Mouse (Mus musculus): ENCODE data around the gene Slc16a8.

The Slc16a8 gene

DNA sequence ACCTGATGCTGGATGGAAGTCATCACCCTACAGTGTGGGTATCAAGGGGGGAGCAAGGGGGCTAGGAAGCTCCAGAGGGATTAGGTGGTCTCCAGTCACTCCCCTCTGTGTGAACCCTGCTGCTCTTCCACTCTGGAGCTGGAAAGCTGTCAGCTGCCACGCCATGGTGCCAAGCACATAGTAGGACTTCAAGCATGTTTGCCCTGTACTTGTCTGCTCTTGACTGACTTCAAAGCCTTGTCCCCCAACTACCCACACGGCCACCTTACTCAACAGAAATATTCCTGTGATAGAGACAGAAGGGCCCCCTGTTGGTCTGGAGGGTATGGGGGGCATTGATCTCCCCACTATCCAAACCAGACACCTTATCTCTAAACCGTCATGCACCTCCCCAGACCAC lies 38.4 kb downstream of the Slc16a8 start:
- no peak for DNase-seq (ENCODE audit: low spot score in 2 of 2)

DNA sequence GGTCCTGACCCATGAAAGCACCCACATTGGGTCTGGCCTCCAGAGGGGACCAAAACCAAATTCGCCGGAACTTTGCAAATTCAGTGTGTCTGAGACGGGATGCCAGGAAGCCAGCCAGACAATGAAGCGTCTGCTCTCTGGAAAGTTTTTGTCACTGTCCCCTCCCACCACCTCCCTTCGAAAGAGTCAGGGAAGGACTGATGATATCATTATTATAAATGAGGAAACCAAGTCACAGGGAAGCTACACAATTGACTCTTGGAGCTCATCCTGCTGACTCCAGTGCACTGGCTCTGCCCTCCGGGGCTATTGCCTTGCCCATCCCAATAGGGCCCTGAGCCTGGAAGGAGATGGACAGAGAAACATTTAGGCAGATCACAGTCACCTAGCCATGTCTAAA lies 41.0 kb downstream of the Slc16a8 start:
- no peak for DNase-seq (ENCODE audit: low spot score in 2 of 2)

DNA sequence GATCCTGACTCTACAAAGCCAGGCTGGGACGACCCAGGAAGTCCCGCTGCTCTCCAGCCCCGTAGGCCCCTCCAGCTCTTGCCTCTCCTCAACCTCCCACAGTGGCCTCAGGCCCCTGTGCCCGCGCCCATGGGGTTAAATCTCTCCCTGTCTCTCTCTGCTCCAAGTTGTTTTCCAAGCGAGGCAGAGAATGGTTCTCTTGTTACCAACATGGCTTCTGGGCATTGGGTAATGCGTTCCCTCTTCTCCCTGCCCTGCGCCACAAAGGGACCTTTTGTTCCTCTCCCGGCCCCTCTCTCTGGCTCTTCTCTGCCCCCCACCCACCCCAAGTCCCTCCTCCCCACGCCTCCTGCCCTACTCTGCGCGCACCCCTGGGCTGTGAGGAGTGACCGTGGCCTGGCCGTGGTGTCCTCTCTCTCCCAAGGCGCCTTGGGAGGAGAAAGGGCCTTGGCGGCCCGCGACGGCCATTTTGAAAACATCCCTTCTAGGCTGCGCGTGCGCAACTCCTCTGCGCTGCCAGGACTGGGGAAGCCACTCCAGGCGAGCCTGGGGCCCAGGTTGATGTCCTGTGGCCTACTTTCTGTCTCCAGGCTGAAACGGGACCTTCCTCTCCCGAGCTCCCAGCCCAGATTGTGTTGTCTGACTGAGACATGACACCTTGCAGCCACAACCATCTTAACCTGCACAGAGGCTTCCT lies 41.7 kb downstream of the Slc16a8 start:
- DNase-seq (ENCODE audit: low spot score in 2 of 2), result no peak

DNA sequence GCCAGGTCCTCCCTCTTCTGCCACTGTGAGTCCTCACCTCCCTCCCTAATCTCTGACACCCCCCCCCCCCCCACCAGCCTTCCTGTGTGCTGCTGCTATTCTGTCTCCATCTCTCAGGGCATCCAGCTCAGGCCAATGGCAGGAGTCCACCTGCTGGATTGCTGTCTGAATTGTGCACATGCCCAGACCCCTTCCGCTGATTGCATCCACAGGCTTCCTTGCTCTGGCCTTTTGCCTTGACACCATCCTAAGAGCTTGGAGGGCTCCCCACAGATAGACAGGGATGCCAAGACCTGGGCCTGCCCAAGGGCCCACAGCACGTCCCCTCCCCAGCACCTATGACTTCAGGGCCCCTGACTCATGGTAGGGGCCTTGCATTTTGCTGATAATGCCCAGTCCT lies 44.2 kb downstream of the Slc16a8 start:
- no peak for DNase-seq (ENCODE audit: low spot score in 2 of 2)

DNA sequence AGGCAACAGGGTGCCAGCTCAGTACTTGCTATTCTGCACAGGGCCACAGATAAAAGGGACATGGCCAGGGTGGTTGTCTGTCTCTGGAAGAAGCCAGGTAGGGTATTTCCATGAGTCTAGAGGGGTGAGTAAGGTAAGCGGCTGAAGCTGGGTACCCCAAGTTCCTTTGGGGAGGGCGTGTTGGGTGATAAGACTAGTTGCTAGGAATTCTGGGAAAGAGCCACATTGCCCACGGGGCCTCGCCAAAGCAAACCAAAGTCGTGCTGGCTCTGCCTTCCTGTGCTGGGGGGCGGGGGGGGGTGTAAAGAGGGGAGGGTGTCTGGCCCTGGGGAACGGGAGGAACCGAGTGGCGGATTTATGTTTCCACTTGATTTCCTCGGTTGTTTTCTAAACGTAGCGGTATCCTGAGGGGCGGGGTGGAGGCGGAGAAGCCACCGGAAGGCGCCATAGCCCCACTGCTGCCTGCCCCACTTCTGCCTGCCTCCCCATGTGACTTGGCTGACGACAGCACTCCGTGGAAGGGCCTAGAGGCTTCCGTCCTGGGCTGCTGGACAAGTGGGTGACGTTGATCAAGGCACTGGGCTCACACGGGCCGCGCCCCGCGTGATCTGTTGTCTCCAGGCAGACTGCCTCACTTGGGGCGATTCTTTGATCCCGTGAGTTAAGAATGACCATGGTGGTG lies 45.7 kb downstream of the Slc16a8 start:
- DNase-seq (ENCODE audit: low spot score in 2 of 2), result no peak

DNA sequence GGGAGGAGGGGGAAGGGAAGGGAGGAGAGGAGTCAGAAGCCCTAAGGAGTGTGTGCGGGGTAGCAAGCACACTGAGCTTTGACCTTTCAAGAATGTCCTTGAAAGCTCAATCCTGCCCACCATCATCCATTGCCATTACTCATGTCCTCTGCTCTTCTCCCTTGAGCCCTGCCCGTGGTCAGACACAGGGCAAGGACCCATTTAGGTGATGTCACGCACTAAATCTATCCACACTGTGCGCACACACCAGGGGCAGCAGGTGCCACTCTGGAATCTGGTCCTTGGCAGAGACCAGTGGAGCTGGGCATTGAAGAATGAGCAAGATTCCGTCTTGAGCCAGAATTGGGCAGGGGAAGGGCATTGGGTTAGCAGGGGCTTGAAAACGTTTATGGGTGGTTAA lies 46.4 kb downstream of the Slc16a8 start:
- DNase-seq (ENCODE audit: low spot score in 2 of 2), result no peak

DNA sequence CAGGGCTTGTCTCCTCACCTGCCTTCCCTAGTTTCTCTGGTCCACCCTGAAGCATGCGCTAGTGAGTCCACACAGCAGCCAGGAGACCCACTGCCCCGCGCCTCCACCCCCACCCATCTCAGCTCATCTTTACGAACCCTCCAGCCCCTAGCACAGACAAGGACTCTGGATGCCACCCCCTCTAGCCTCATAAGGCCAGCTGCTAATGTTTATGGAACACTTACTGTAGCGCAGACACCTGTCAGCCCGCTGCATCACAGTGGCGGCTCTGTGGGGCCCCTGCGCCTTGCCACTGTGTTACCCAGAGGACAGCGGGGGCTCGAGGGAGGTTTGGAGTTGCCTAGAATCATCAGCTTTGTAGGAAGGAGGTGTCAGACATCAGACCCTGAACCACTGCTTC lies 52.0 kb downstream of the Slc16a8 start:
- no peak for DNase-seq (ENCODE audit: low spot score in 2 of 2)

DNA sequence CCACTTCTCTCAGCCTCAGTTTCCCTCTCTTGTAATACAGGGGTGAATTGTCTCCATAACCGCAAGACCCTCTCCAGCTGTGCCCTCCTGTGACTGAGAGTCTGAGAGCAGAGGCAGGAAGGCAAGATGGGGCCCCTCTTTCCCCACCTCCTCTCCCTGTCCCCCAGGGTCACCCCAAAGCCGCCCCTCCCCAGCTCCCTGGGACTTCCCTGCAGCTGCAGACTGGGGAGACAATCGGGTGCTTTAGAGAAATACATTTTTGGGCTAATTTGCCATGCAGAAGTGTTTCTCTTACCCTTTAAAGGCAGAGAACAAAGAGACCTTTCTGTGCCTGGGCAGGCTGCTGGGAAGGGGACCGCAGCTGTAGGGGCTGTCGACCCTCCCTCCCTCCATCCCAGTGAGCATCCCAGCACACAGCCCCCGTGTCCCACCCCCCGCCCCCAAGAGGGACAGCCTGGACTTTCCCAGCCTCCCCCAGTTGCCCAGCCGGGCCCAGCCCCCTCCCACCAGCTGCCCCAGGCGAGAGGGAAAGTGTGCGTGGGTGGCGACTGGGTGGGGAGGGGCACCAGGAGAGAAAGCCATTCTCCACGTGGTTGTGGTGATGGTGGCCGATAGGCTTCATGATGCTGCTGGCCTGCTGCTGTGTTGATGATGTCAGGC lies 52.9 kb downstream of the Slc16a8 start:
- peak in 1 of 2 experiments; percentile 34 for DNase-seq (ENCODE audit: low spot score in 2 of 2)

Measured in frontal cortex, postnatal 14 days (tissue).